Mouse (Mus musculus) myocyte (in vitro differentiated cells): ENCODE measurements at regions not wholly inside any gene's neighbourhood (a gene's known extent, or its start where the extent isn't known, plus 50 kb on each side); places are given as distances from the start of the nearest gene placed in this dataset.

Source experiments
- H3K27me3 ChIP-seq: one replicate; pipeline ENCODE4 v1.6.1; 2011; ENCODE audit not compliant: control insufficient read depth, insufficient read depth, insufficient read length
- H3K36me3 ChIP-seq: one replicate; pipeline ENCODE4 v1.6.1; 2011; ENCODE audit not compliant: control insufficient read depth, insufficient read depth
- H3K4me2 ChIP-seq: one replicate; pipeline ENCODE4 v1.6.1; 2011; ENCODE audit warnings: low read depth, control low read depth
- H3K4me3 ChIP-seq: one replicate; pipeline ENCODE4 v1.5.1; 2011; ENCODE audit warnings: mild to moderate bottlenecking, control low read depth, moderate library complexity
- H3K79me2 ChIP-seq: one replicate; pipeline ENCODE4 v1.6.1; 2011; ENCODE audit not compliant: control insufficient read depth, insufficient read depth
- H3ac ChIP-seq: one replicate; pipeline ENCODE4 v1.6.1; 2011; ENCODE audit not compliant: control insufficient read depth, insufficient read length
- CEBPB ChIP-seq: IDR thresholded peaks from 2 replicates; pipeline ENCODE4 v1.6.1; 2011; ENCODE audit warnings: mild to moderate bottlenecking, moderate library complexity; ENCODE audit not compliant: poor library complexity, insufficient read depth, severe bottlenecking
- E2F4 ChIP-seq: IDR thresholded peaks from one replicate; pipeline ENCODE4 v1.6.1; 2011; ENCODE audit warnings: mild to moderate bottlenecking, control low read depth, moderate library complexity; ENCODE audit not compliant: insufficient read depth
- MAX ChIP-seq: IDR thresholded peaks from one replicate; pipeline ENCODE4 v1.6.1; 2011; ENCODE audit warnings: low read depth, mild to moderate bottlenecking, control low read depth
- MYOD1 ChIP-seq, 3 experiments: IDR thresholded peaks; one replicate each; pipeline ENCODE4 v1.6.1; 2011; ENCODE audit warnings: control low read depth in 2 of 3, low read depth in 2 of 3, mild to moderate bottlenecking in 2 of 3, moderate library complexity in 1 of 3; ENCODE audit not compliant: insufficient read length in 2 of 3, control insufficient read depth in 1 of 3
- MYOG ChIP-seq, 3 experiments: IDR thresholded peaks; one replicate each; pipeline ENCODE4 v1.6.1; 2011; ENCODE audit warnings: control low read depth in 2 of 3, low read depth in 2 of 3, mild to moderate bottlenecking in 2 of 3; ENCODE audit not compliant: insufficient read length in 2 of 3, control insufficient read depth in 1 of 3, insufficient read depth in 1 of 3
- POLR2A ChIP-seq: IDR thresholded peaks from one replicate; pipeline ENCODE4 v1.6.1; 2011; ENCODE audit warnings: low read depth, mild to moderate bottlenecking, control low read depth, moderate library complexity; ENCODE audit not compliant: insufficient read length
- POLR2AphosphoS2 ChIP-seq: IDR thresholded peaks from one replicate; pipeline ENCODE4 v1.6.1; 2011; ENCODE audit warnings: low read depth, control low read depth; ENCODE audit not compliant: insufficient read length
- REST ChIP-seq: IDR thresholded peaks from one replicate; pipeline ENCODE4 v1.6.1; 2011; ENCODE audit warnings: mild to moderate bottlenecking, control low read depth, moderate library complexity; ENCODE audit not compliant: insufficient read depth, insufficient read length
- SRF ChIP-seq: IDR thresholded peaks from one replicate; pipeline ENCODE4 v1.6.1; 2011; ENCODE audit warnings: low read depth; ENCODE audit not compliant: control insufficient read depth, insufficient read length
- TCF12 ChIP-seq: IDR thresholded peaks from one replicate; pipeline ENCODE4 v1.6.1; 2011; ENCODE audit warnings: mild to moderate bottlenecking, control low read depth; ENCODE audit not compliant: poor library complexity, insufficient read depth, severe bottlenecking
- TCF3 ChIP-seq: IDR thresholded peaks from one replicate; pipeline ENCODE4 v1.6.1; 2011; ENCODE audit warnings: low read depth, control low read depth; ENCODE audit not compliant: insufficient read length
- USF1 ChIP-seq: IDR thresholded peaks from one replicate; pipeline ENCODE4 v1.6.1; 2011; ENCODE audit warnings: low read depth, mild to moderate bottlenecking, control low read depth, moderate library complexity

- TF ChIP-seq SRF (no peak), REST (no peak), E2F4 (no peak), USF1 (no peak), TCF12 (no peak), TCF3 (no peak), MAX (no peak), POLR2AphosphoS2 (no peak), MYOG (IDR thresholded peaks at IDR 0.05; ENCODE audit: control insufficient read depth in 1 of 3, insufficient read depth in 1 of 3, insufficient read length in 2 of 3, low read depth in 2 of 3) (no peak), POLR2A (no peak), MYOD1 (IDR thresholded peaks at IDR 0.05; ENCODE audit: control insufficient read depth in 1 of 3, insufficient read length in 2 of 3, low read depth in 2 of 3) (no peak), CEBPB (no peak)
- no peaks in the 10 kb centered on the region for H3K36me3 ChIP-seq
These were observed 99.2 kb downstream of the Gm43517 start for GRCm38 (mm10) chr12:49484070-49484770.

GRCm38 (mm10) chr12:49513131-49513530 lies 128.2 kb downstream of the Gm43517 start:
- TF ChIP-seq SRF (no peak), E2F4 (no peak), MAX (no peak), CEBPB (no peak), MYOD1 (IDR thresholded peaks at IDR 0.05; ENCODE audit: control insufficient read depth in 1 of 3, insufficient read length in 2 of 3, low read depth in 2 of 3) (no peak), USF1 (no peak), TCF3 (no peak), POLR2AphosphoS2 (no peak), TCF12 (no peak), POLR2A (no peak)
- Histone ChIP-seq H3ac (no peak overlapping the region), H3K36me3 (no peaks in the 10 kb centered on the region), H3K79me2 (no peaks in the 10 kb centered on the region), H3K4me3 (no peak overlapping the region), H3K27me3 (no peaks in the 10 kb centered on the region), H3K4me2 (no peak overlapping the region)

More at GRCm38 (mm10) chr12:49484070-49484770, 99.2 kb downstream of the Gm43517 start:
- Histone ChIP-seq H3K4me3 (no peak overlapping the region), H3K4me2 (no peak overlapping the region), H3ac (no peak overlapping the region), H3K79me2 (no peaks in the 10 kb centered on the region), H3K27me3 (no peaks in the 10 kb centered on the region)

GRCm38 (mm10) chr12:49514616-49515015 lies 129.6 kb downstream of the Gm43517 start:
- Histone ChIP-seq H3K4me2 (no peak overlapping the region), H3K27me3 (no peaks in the 10 kb centered on the region), H3K4me3 (no peak overlapping the region), H3K36me3 (no peaks in the 10 kb centered on the region), H3ac (no peak overlapping the region), H3K79me2 (no peaks in the 10 kb centered on the region)
- no peak for TF ChIP-seq TCF3
- no peak for TF ChIP-seq MAX
- no peak for TF ChIP-seq MYOD1 (IDR thresholded peaks at IDR 0.05; ENCODE audit: control insufficient read depth in 1 of 3, insufficient read length in 2 of 3, low read depth in 2 of 3)
- TF ChIP-seq POLR2A = no peak
- no peak for TF ChIP-seq TCF12
- TF ChIP-seq POLR2AphosphoS2 = no peak
- TF ChIP-seq REST = no peak
- no peak for TF ChIP-seq SRF
- no peak for TF ChIP-seq USF1
